ENCODE assay signal across 9 mouse cellular contexts in genomic region chr12:13026041-13026580, GRCm38 (mm10).
DNase-seq lines count a peak whose midpoint lies in the region; ATAC-seq lines count a peak whose summit lies in the region.
"Had no signal": no experiment of that assay in that cellular context is flagged by ENCODE, and none has a peak within 500 bp of the region (broad histone marks: within the 10 kb centered on the region; RNA-seq: fewer than 3 reads in every experiment).

No protein-coding gene starts in this region.

- intact Hi-C loops in gastrocnemius, postnatal 36 days (cut with DNase I): no loop called here
- intact Hi-C loops in heart, postnatal 14 days (cut with DNase I): no loop called here

- ATAC-seq in embryonic facial prominence, embryonic 12.5 days (ENCODE audit: insufficient number of reproducible peaks, insufficient read depth, low FRiP score, low TSS enrichment): peak; percentile 85
- ATAC-seq in limb, embryonic 13.5 days (ENCODE audit: low FRiP score, low read depth): peak; percentile 93

- WGBS in embryonic facial prominence, embryonic 12.5 days: 17% methylated on average over 7 of the region's 7 CpGs
- 5% methylated on average over 7 of the region's 7 CpGs for WGBS in limb, embryonic 13.5 days

- H3K27ac ChIP-seq in embryonic facial prominence, embryonic 12.5 days: peak overlapping the region; percentile 73; the same call in 1 of the 2 replicates
- peak overlapping the region; percentile 67 for H3K27ac ChIP-seq in limb, embryonic 13.5 days

- no peaks in the 10 kb centered on the region for H3K27me3 ChIP-seq in embryonic facial prominence, embryonic 12.5 days
- no peaks in the 10 kb centered on the region for H3K27me3 ChIP-seq in limb, embryonic 13.5 days

- H3K9me3 ChIP-seq in embryonic facial prominence, embryonic 12.5 days: no peaks in the 10 kb centered on the region
- no peaks in the 10 kb centered on the region for H3K9me3 ChIP-seq in limb, embryonic 13.5 days

- no peak overlapping the region for H3K4me3 ChIP-seq in embryonic facial prominence, embryonic 12.5 days
- no peak overlapping the region for H3K4me3 ChIP-seq in limb, embryonic 13.5 days
- H3K4me3 ChIP-seq: megakaryocyte, embryonic 14.5 days had no signal

- H3K4me1 ChIP-seq in embryonic facial prominence, embryonic 12.5 days: peaks cover 15% of the 10 kb centered on the region
- H3K4me1 ChIP-seq in limb, embryonic 13.5 days: peaks cover 19% of the 10 kb centered on the region
- H3K4me1 ChIP-seq: megakaryocyte, embryonic 14.5 days had no signal

- no peak overlapping the region for H3K9ac ChIP-seq in embryonic facial prominence, embryonic 12.5 days
- no peak overlapping the region for H3K9ac ChIP-seq in limb, embryonic 13.5 days

- H3K4me2 ChIP-seq in embryonic facial prominence, embryonic 12.5 days (replicated peaks): no peak overlapping the region
- no peak overlapping the region for H3K4me2 ChIP-seq in limb, embryonic 13.5 days (replicated peaks)

- H3K36me3 ChIP-seq in embryonic facial prominence, embryonic 12.5 days: no peaks in the 10 kb centered on the region
- no peaks in the 10 kb centered on the region for H3K36me3 ChIP-seq in limb, embryonic 13.5 days

- DNase-seq in gastrocnemius, adult 18-20 months (ENCODE audit: low spot score): peak; percentile 6
- no peak for DNase-seq in gastrocnemius, postnatal 36 days
- DNase-seq in heart, postnatal 14 days: peak; percentile 57 to 62
- peak; percentile 13 for DNase-seq in skeletal muscle tissue, adult 2 months (ENCODE audit: low read depth, low spot score)
- no peak for DNase-seq in cerebellum, adult 8-10 months
- DNase-seq in frontal cortex, postnatal 25 days (ENCODE audit: low spot score in 2 of 2): no peak

Comparison
In these comparisons a context has a peak if more than half of its experiments do, and no peak if none do; other contexts are left out.
1. DNase-seq: peak in gastrocnemius, adult 18-20 months (single experiment), heart, postnatal 14 days (2 of 2) and skeletal muscle tissue, adult 2 months (single experiment); none in gastrocnemius, postnatal 36 days (0 of 2), cerebellum, adult 8-10 months (single experiment) and frontal cortex, postnatal 25 days (0 of 2).